Mouse (Mus musculus): ENCODE data around the gene Tmem131.

The Tmem131 gene

DNA sequence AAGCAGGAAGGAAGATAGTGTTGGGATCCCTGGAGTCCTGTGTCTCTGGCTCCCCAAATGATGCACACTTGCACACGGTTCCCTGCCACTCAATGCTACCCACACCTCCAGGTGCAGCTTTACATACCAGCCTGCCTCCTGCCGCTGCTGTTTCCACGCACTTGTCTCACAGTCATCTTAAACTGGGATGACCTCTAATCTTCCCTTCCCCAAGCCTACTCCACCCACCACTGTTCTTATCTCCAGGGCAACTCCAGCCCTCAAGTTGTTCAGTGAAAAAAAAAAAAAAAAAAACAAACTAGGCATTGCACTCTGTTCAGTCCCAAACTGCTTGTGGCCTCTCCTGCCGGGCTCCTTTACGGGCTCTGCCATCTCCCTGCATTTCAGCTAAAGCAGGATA is at the start of gene Tmem131:
Gene Tmem131 (minus strand): TSS at position 14 of the 400 bp plus-strand sequence.
- CTCF ChIA-PET: interaction anchor here (0.7 kb wide), 1 partner anchor 179 kb away, joined by 12 read pairs; no protein-coding TSS in a partner anchor

DNA sequence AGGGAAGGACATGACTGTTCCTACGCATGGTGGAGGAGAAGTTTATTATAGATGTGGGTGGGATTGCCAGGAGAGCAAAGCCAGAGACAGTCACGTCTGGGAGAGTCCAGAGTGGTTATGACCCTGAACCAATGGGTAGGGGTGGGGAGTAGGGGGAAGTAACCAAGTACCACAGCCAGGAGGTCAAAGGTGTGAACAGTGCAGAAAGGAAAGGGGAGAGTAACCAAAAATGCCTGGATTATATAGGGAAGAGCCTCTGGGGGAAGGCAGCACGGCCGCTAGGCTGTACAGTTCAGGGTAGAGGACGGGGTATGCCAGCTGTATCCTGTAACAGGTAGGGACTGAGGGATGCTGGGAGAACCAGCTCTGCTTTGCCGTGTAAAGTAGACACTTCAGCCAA is 45.1 kb upstream of the Tmem131 start:
- CTCF ChIA-PET: no interaction called here

DNA sequence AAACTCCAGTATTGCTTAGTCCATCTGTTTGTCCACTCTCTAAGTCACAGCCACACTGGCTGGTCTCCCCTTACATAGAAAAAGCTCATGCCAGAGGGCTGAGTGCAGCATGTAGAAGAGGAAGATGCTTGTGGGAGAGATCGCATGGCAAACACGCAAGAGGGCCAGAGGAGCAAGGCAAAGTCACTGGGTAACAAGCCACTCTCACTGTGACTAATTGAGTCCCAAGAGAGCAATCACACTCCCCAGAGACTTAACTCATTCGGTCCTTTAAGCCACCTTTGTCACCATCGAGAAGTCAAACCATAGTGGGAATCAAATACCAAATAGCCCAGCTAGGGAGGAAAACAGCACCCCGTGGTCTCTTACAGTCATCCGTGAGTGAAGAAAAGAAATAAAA is 44.7 kb upstream of the Tmem131 start:
- CTCF ChIA-PET: no interaction called here

DNA sequence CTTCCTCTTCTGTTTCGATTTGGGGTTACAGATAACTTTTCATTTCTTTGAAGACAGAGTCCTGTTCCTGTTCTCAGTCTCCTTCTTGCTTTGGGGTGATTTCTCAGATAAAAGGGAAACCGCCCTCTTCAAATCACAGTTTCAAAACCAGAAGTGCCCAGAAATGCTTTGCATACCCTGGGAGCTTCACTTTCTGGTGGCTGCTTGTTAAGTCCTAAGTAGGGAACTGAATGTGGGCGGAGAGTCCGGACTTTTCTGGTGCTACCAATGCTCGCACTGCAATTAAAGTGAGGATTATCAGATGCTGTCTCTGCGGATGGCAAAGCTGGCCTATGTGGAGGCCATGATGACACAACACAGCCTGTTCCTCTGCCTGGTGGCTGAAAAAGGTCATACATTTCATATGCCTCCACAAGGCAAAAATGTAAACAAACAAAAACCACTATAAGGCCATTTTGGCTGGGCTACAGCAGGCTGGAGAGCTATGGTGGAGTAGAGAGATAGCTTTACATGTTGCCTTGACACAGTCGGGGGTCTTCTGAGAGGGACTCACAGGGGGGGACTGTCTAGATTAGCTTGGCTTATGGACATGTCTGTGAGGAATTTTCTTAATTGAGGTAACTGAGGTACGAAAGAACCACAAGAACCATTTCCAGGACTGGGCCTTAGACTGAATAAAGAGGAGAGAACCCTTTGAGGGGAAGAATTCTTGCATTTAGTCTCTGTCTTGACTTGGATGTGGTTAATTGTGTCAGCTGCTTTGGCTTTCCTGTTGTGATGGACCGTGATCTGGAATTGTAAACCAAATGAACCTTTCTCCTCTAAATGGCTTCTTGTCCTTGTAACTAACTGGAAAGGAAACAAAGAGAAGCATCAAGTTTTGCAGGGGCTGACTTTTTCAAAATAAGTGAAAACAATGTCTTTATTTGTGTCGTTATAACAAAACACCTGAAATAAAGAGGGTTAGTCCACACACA is 44.0 kb upstream of the Tmem131 start:
- CTCF ChIA-PET: no interaction called here

DNA sequence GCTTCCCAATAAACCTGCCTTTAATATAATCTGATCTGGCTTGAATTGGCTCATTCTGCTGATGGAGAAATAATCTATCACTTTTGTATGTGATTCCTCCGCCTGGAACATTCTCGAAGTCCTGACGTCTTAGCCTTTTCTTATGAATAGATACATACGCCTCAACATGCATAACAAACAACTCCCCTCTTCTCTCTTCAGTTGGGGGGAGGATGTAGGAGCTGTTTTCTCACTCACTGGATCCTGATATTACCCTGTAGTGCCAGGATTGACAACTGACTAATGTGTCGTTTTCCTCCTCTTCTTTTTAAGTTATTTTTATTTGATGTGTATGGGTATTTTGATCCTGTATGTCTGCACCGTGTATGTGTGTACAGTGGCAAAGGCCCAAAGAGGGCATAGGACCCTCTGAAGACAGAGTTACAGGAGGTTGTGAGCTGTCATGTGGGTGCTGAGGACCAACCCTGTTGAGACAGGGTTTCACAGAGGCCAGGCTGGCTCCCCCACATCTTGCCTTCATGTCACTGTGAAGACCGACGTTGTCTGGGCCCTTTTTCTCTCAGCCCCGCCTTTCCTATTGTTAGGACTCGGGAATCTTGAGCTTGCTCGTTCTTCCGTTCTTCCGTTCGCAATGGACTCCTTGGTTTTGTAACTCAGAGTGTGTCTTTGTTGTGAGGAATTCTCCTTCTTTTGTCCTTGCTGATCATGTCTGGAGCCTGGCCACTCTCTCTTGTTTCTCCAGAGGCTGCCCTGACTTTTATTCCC is 43.1 kb upstream of the Tmem131 start:
- CTCF ChIA-PET: no interaction called here

DNA sequence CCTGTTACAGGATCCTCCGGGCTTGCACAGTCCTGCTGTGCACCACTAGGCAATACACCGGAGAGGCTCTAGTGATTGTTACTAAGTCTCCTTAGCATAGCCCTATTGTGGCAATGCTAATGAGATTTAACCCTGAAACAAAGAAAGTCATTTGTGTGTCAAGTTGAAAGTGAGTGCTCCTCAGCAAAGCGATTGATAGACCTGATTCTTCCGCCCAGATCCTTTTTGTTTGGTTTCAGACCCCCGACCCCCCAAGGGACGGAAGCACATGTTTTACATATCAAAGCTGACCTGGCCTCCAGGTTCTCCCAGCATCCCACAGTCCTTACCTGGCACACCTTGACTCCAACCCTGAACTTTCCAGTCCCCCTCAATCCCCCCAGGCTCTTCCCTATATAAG is 42.4 kb upstream of the Tmem131 start:
- CTCF ChIA-PET: no interaction called here

DNA sequence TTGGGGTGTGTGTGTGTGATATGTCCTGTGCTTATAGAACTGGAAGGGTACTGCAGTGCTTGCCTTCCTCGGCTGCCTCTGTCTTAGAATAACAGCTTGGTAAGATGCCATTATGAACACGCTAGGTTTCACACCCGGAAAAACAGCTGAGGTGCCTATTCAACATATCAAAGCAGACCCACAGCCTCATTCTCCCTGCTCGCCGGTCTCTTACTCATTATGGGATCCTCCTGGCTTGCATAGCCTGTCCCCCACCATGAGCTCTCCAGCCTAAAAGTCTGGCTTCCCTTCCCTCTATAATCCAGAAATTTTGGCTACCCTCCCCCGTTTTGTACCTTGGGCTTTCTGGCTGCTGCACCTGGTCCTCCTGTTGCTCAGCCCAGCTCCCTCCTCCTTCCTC is 40.9 kb upstream of the Tmem131 start:
- CTCF ChIA-PET: no interaction called here

DNA sequence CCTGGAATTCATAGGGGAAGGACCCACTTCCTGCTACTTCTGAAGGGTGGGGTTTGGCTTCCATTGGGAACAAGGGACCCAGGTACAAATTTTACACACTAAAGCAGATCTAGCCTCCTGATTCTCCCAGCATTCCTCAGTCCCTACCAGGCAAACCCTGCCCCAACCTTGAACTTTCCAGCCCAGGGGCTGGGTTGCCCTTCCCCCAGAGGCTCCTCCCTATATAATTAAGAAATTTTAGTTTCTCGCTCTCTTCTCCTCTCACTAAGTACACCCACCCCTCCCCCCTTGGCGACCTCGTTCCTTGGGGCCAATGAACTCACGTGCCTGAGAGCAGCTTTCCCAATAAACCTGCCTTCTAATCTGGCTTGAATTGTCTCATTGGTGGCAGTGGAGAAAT is 40.3 kb upstream of the Tmem131 start:
- CTCF ChIA-PET: no interaction called here

DNA sequence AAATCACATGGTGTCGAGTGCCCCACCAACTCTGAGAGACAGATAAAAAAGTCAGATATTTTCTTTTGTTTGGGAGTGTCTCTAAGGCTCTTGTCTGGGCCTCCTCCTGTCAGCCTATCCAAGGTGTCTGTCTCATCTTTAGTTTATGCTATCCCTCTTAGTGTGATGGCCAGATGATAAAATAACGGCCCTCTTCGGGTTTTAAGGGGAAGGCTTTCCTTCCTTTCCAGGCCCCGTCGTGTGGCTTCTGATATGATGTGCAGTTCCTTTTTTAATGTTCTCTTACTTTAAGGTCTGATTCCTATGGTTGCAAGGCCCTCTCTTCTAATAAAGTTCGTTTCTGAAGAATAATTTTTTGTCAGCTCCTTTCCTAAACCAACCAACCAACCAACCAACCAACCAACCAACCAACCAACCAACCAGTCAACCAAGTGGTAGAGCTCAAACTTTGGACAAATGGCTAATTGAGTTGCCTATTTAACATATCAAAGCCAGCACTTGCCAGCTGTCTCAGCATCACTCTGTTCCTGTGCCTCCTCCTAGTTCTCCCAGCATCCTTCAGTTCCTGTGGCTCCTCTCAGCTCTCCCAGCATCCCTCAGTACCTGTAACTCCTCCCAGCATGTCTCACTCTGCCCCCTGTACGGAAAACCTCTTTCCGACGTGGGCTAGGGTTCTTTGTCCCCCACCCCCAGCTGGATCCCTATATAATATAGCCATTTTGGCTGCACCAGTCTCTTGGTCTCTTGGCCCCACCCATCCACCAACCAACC is 38.9 kb upstream of the Tmem131 start:
- CTCF ChIA-PET: interaction anchor here (0.7 kb wide), 1 partner anchor 229 kb away, joined by 3 read pairs; no protein-coding TSS in a partner anchor

DNA sequence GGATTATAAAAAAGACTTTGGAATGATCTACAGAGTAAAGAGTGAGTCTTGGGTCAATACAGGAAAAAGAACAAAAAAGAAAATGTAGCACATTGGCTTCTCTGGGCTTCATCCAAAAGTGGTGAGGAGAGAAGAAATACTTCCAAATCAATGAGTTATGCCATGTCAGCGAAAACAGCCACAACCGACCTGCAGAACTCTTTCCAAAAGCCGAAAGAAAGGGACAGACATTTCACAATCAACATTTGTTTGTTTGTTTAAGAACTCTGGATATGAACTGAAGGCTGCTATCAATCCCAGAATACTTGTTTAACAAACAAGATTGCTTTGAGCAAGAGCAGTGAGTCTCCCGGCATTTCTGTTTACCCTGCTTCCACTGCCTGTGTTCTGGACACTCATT is 33.3 kb upstream of the Tmem131 start:
- CTCF ChIA-PET: no interaction called here

DNA sequence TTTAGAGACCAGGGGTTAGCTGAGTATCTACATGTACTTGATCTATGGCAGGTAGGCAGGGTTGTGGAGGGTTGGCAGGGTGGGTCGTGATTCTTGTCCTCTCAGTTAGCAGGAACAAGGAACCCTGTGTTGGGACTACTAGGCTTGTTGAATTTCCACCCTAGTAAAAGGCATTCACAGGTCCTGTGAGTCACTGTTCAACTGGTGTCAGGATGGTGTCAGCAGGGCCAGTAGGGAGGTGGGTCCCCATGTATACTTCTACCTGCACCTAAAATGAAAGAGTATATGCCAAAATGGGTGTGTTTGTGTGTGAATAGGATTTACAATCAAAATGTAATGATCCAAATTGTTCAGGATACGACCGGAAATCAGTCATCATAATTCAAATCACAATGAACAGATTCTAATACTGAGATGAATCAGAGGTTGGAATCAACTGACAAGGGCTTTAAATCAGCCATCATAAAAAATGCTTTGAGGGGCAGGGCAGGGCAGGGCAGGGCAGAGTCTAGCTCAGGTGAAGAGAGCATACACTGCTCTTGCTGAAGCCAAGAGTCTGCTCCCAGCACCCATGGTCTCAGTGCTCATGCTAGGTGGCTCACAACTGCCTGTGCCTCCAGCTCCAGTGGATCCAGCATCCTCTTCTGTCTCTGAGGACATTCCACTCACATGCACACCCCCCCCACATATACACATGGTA is 27.6 kb upstream of the Tmem131 start:
- CTCF ChIA-PET: no interaction called here

DNA sequence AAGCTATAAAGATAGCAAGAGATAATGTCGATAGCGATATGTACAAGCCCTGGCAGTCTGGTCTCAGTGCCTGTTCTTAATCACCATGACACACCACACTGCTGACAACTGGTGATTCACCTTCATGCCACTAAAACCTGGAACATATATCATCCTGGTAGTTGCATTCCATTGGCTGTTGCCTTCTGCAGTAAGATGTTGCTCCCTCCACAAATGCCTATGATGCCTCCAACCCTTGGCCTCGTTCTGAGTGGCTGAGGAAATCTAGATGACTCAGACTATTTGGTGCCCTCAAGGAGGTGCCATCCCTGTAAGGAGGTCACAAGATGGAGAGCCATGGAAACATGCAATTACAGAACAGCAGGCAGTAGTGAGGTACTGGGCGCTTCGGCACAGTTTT is 22.4 kb upstream of the Tmem131 start:
- CTCF ChIA-PET: no interaction called here

DNA sequence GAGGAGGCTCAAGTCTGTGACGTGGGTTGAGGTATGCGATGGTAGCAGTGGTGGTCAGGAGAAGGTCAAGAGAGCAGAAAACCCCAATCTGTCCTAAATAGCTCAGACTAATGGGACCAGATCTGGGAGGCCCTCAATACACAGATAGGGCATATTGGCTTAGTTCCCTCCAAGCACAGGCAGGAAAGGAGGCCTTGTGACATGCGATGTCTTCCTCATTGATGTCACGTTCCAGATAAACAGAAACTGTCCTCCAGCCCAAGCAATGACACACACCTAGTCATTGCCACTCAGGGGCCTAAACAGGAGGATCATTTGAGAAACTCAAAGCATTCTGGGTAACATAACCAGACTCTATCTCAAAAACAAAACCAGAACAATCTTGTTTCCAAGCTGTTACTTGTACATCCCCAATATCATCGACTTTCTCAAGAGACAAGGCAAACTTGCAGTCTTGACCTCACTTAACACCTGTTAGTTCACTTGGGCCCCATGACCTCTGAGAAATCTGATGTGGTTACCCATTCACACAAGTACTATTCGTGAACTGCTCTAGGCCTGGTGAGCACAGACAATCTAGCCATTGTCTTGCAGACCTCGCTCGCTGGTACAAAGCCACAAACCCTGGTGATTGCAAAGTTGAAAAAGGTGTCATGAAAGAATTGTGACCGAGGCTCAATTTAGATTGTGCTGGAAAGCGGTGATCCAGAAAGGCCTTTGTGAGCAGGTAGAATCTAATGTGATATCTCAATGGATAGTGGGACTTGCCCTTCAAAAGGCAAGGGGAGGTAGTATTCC is 19.1 kb upstream of the Tmem131 start:
- CTCF ChIA-PET: no interaction called here

DNA sequence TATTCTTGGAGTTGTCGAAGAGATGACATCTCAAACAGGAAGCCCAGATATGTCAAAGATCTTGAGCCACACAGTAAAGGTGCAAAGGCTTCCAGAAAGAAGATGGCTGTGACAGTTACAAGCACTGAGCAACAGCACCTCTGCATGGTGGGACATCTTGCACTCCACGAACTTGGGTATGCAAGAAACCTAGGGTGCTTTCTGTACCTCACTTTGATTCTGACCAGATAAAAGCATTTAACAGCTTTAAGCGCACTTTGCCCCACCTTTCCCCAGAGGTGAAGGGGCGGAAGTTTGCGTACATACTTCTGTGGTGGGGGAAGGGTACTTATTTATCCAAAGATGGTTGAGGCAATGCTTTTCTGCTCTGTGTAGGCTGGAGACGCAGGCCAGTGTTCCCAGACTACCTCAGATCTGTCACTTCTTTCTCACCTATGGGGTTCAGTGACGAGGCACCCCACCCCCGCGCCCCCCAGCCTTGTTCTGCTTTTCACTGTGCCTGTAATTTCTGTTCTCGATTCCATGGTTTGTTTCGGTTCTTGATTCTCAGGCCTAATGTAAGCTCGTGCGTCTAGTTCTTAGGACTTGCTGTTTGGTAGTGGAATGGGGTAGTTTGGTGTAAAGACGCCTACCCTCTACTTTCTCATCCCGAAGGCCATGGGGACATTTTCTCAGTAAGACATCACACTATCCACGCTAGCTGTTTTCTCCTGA is 17.2 kb upstream of the Tmem131 start:
- CTCF ChIA-PET: interaction anchor here (0.7 kb wide), 1 partner anchor 21 kb away, joined by 3 read pairs; no protein-coding TSS in a partner anchor

DNA sequence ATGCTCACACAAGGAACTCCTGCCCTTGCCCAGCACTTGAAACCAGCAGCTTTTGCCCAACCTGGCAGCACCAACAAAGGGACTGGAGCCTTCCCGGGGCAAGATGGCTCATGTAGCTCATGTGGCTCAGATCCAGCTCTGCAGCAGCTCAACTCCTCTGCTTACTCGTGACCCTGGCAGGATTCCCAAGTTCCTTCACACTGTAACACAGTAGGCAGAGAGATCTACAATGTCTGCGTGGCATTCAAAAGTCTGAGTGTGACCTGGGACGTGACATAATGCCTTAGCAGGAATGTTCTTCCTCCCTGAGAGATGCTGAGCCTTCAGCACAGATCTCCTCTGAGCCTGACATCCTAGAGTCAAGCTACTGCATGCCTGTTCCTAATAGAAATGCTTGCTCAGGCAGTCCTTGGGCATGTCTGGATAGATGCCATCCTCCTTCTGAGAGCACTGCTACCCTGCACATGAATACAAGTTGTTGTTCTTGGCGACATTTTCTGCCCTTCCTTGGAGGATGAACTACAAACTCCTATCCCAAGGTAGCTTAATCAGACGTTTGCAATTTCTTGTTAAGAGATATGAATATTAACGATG is 6.2 kb upstream of the Tmem131 start:
- CTCF ChIA-PET: interaction anchor here (0.9 kb wide), 1 partner anchor 11 kb away, joined by 4 read pairs; no protein-coding TSS in a partner anchor

DNA sequence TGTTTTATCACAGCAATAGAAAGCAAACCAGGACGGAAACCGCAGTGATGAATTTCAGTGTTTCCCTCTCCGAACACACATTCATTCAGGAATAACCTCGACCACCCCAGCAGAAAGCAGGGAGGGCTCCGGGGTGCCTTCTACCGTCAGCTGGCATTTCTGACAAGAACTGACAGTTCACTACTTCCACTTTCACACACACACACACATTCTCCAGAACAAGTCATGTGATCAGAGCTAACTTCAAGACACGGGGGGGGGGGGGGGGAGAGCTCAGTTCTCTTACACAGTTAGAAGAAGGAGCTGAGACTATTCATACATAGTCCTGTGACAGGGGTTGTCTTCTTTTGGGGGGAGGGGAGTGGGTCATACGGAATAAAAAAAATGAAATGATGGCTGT is 4.0 kb upstream of the Tmem131 start:
- CTCF ChIA-PET: no interaction called here

DNA sequence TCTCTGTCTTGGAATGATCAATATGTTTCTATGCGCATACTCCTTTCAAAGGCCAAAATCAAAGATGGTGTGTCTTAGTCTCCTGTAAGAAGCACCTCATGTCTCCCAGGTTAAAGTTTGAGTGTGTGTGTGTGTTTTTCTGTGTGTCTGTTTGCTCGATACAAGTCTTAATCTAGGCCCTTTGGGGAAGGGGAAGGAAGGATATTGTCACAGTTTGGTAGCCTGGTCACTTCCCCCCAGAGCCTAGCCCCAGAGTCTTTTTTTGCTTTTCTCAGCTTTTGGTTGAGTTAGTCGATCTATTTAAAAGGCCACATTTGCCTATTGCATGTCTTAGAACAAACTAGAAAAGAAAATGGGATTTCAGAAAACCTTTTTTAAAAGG is 3.1 kb downstream of the Tmem131 start:
- CTCF ChIA-PET: interaction anchor here (0.6 kb wide), 1 partner anchor 59 kb away, joined by 3 read pairs; no protein-coding TSS in a partner anchor

DNA sequence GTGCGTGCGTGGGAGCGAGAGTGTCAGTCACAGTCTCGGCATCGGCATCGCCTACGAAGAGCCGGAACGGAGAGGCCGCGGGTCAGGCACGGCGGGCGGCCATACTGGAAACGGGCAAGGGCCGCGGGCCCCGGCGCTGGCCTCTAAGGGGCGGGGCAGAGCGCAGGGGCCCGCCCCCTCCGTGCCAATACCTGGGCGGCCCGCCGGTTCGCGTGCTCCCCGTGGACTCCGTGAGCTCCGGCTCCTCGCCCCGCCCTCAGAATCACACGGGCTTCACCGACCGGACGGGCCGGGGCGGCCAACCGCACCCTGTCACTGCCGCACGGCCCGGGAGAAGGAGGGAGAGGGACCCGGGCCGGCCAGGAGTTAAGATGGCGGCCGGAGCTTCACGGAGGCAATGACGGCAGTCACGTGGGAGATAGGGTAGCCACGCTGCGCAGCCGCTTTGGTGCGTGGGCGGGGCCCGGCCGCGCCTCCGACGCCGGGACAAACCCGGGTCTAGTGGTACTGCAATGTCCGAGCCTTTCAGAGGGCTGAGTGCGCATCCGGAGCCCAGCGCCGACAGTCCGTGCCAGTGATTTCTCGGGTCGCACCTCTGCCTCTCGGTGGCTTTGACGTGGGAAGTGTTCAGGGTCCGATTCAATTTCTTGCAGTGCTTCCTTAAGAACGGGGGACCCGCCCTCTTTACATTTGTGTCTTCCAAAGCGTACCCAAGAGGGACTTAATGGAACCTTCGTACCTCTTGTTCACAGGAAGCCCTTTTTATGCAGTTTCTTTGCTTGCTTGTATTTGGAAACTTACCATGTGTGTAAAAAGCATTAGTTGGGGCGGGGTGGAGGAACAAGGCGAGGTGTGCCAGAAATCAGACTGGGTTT is 3.7 kb downstream of the Tmem131 start:
- CTCF ChIA-PET: interaction anchor here (0.5 to 0.8 kb wide), 5 partner anchors 15 to 491 kb away, joined by 3 to 4 read pairs (median 3); no protein-coding TSS in a partner anchor

All from spleen, embryonic (tissue).